Mouse (Mus musculus) megakaryocyte, embryonic 14.5 days (primary cell): ENCODE measurements at regions not wholly inside any gene's neighbourhood (a gene's known extent, or its start where the extent isn't known, plus 50 kb on each side); places are given as distances from the start of the nearest gene placed in this dataset.

ENCODE experiments used
- FLI1 ChIP-seq: IDR thresholded peaks from 2 replicates; pipeline ENCODE4 v1.6.1; 2012; ENCODE audit warnings: low read length, inconsistent platforms, mixed read lengths
- GATA1 ChIP-seq: IDR thresholded peaks from 3 replicates; pipeline ENCODE4 v1.6.1; 2012; ENCODE audit warnings: mixed read lengths, low read length, inconsistent platforms, borderline replicate concordance

- TF ChIP-seq GATA1 (no peak), FLI1 (no peak)
These were observed 174.9 kb downstream of the Inhbb start for GRCm38 (mm10) chr1:119247117-119247516.
